Mouse (Mus musculus) ES-E14 (cell line): ENCODE results near the gene Erich3.
A peak's percentile ranks its signal among the peaks of the same experiment; 100 is the strongest.

Experiments
- CHD2 ChIP-seq: IDR thresholded peaks from 2 replicates; pipeline ENCODE4 v1.6.1; 2014; ENCODE audit warnings: mild to moderate bottlenecking, low read depth, low read length, inconsistent platforms
- MAFK ChIP-seq: IDR thresholded peaks from 2 replicates; pipeline ENCODE4 v1.6.1; 2014; ENCODE audit warnings: mild to moderate bottlenecking, low read depth, low read length, inconsistent platforms; ENCODE audit not compliant: insufficient read depth

- TF ChIP-seq CHD2 (no peak), MAFK (peak; percentile 89)
These were observed 28.4 kb downstream of the Erich3 start for GRCm38 (mm10) chr3:154691897-154692571.
